In the genomic region with DNA sequence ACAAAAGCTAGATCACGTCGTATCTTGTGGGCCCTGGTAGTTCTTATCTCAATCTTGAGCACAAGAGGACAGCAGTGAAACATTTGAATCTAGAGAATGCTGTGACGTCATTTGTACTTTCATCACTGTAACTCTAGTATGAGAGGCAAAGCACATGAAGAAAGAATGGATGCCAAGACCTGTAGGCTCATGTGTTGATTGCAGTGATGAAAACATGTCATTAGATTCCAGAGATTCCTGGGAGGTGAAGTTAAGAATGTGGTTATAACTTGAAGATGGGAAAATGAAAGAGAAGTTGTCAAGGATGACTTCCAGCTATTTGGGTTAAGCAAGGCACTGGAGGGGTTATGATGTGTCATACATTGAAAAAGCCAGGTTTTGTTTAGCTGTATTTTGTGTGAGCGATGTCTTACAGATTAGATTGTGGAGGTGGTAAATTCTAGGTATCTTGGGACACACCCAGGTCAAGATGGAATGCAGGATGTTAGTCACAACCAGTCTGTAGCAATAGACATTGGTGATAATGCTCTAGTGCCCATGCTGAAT, we compare ENCODE assay signal across 20 mouse cellular contexts.
"Had no signal": no experiment of that assay in that cellular context is flagged by ENCODE, and none has a peak within 500 bp of the region (broad histone marks: within the 10 kb centered on the region; RNA-seq: fewer than 3 reads in every experiment).

No protein-coding gene starts in this region.

- DNase-seq: lung, adult 18-20 months; lung, embryonic 14.5 days; lung, postnatal 10 days; lung, postnatal 4 days; retina, postnatal 1 day; right cerebral cortex, adult 18-20 months; right cerebral cortex, postnatal 25 days; right cerebral cortex, postnatal 4 days; spleen, adult 18-20 months; thymus, adult 2 months; thymus, postnatal 25 days; thymus, postnatal 4 days had no signal

- ATAC-seq: midbrain, embryonic 13.5 days; midbrain, embryonic 16.5 days had no signal

- H3K4me1 ChIP-seq: midbrain, embryonic 10.5 days; midbrain, embryonic 13.5 days; neural tube, embryonic 13.5 days; neural tube, embryonic 15.5 days; stomach, embryonic 15.5 days had no signal

- H3K36me3 ChIP-seq: midbrain, embryonic 10.5 days; midbrain, embryonic 13.5 days; neural tube, embryonic 13.5 days; neural tube, embryonic 15.5 days; stomach, embryonic 15.5 days had no signal

- H3K27ac ChIP-seq: midbrain, embryonic 10.5 days; midbrain, embryonic 13.5 days; neural tube, embryonic 13.5 days; neural tube, embryonic 15.5 days; stomach, embryonic 15.5 days; stomach, postnatal 0 days had no signal

- H3K4me2 ChIP-seq: lung, embryonic 14.5 days; midbrain, embryonic 13.5 days; neural tube, embryonic 13.5 days; neural tube, embryonic 15.5 days; stomach, embryonic 15.5 days had no signal

- H3K9ac ChIP-seq: lung, embryonic 14.5 days; midbrain, embryonic 13.5 days; neural tube, embryonic 13.5 days; neural tube, embryonic 15.5 days; stomach, embryonic 15.5 days had no signal

- H3K27me3 ChIP-seq: neural tube, embryonic 13.5 days; neural tube, embryonic 15.5 days; stomach, embryonic 15.5 days had no signal

- H3K4me3 ChIP-seq: midbrain, embryonic 10.5 days; midbrain, embryonic 13.5 days; myocyte; neural tube, embryonic 13.5 days; neural tube, embryonic 15.5 days; stomach, embryonic 15.5 days had no signal

- H3K9me3 ChIP-seq: midbrain, embryonic 10.5 days; midbrain, embryonic 13.5 days; neural tube, embryonic 13.5 days; neural tube, embryonic 15.5 days; stomach, embryonic 15.5 days had no signal
